Mouse (Mus musculus) lung, adult 18-20 months (tissue): ENCODE results near the gene Il2.

Source experiments
- DNase-seq, 2 experiments: peaks; one replicate each; pipeline ENCODE4 v3.0.0; 2022; ENCODE audit warnings: mixed read lengths in 2 of 2

Gene Il2

GRCm38 (mm10) chr3:37125655-37126054 is at the start of gene Il2:
Gene Il2, minus strand, starts transcription at chr3:37125959.
- DNase-seq, result no peak

GRCm38 (mm10) chr3:37174711-37175572 is 49.2 kb upstream of the Il2 start:
- no peak for DNase-seq

- no peak for DNase-seq
Observed at GRCm38 (mm10) chr3:37173285-37173684, 47.5 kb upstream of the Il2 start.

GRCm38 (mm10) chr3:37169283-37169682 is 43.5 kb upstream of the Il2 start:
- DNase-seq, result no peak

DNA sequence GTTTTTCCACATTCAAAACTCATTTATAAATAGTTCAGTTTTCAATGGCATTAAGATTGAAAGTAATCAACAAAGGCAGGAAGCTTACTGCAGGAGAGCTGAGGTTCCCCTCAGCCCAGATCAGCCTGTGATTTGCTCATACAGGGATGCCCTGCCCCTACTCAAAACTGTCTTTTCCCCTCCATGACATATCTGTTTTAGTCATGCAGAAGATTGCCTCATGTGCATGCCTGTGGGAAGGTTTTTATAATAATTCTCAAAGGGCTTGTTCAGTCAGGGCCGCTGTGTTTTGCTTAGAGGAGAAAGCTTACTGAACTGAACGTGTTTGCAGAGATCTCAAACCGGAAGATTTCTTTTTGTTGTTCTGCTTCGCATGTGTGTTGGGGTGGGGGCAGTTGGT is 35.3 kb upstream of the Il2 start:
- no peak for DNase-seq

GRCm38 (mm10) chr3:37158246-37158645 is 32.5 kb upstream of the Il2 start:
- no peak for DNase-seq

- no peak for DNase-seq
Observed at GRCm38 (mm10) chr3:37157082-37157481, 31.3 kb upstream of the Il2 start.

DNA sequence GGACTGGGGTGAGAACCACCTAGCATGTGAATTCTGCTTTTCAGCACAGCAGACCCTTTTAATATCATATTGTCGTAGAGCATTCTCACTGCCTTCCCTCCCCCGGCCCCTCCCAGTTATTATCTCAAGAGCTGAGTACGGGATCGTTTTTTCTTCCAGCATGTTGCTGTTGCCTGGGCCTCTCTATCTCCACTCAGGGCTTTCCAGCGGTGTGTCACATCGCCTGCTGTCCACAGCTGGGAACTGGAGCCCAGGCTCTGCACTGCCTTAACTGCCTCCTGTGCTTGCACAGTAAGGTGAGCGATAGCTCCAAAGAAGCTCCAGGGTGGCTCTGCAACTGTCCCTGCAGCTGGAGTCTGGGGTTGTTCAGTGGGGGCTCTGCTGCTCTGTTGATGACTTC is 28.6 kb upstream of the Il2 start:
- no peak for DNase-seq

DNA sequence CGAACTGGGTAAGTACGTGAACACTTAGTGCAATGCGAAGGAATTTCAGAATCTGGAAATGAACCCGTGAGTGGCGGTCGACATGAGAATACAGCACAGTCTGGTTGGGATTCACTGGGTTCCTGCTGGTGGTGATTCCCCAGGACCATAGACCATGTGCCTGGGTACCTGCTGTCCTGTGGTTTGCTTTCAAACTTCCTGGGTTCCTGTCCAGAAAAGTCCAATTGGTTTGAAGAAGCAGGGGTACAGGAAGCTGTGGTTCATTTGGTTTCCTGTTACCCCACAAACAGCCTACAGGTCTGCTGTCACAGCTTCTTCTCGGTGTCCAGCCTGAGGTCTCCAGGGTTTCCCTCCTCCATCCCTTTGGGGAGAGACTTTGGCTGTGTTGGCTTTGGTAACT is 27.2 kb upstream of the Il2 start:
- no peak for DNase-seq

DNA sequence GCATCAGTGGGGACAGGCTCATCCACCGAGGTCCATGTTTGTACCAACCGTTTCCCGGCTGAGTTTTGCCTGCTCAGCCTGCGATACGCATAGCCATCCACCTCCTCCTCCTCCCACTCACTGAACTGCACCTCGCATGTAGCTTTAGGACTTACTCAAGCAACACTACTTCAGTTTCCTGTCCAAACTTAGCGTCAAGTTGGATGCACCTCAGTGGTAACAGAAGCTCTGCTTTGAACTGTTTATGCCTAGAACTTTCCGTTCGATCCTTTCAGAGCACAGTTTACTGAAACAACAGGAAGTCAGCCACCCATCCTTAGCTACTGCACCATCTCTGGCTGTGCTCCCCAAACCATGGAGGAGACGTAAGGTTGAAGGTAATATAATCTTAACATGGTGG is 26.5 kb upstream of the Il2 start:
- DNase-seq, result no peak

GRCm38 (mm10) chr3:37146810-37147209 is 21.1 kb upstream of the Il2 start:
- DNase-seq, result no peak

DNA sequence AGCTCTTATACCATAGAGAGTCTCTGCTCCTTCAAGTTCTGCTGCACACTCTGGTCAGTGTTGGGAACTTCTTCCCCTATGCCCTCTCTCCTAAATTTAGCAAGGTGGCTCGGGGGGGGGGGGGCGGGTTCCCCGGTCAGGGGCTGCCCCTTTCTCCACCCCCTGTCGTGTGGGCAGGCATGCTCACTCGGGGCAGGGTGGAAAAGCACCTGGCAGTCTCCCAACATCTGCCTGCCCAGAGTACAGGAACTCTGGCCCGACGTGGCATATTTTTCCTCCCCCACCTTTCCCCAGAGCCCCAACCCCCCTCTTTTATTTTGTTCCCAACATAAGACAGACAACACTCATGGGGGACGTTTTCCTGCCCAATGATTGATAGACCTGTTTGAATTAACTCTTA is 20.6 kb upstream of the Il2 start:
- DNase-seq, result no peak

GRCm38 (mm10) chr3:37144979-37145378 is 19.2 kb upstream of the Il2 start:
- no peak for DNase-seq

- no peak for DNase-seq
Observed at GRCm38 (mm10) chr3:37141827-37142226, 16.1 kb upstream of the Il2 start.

DNA sequence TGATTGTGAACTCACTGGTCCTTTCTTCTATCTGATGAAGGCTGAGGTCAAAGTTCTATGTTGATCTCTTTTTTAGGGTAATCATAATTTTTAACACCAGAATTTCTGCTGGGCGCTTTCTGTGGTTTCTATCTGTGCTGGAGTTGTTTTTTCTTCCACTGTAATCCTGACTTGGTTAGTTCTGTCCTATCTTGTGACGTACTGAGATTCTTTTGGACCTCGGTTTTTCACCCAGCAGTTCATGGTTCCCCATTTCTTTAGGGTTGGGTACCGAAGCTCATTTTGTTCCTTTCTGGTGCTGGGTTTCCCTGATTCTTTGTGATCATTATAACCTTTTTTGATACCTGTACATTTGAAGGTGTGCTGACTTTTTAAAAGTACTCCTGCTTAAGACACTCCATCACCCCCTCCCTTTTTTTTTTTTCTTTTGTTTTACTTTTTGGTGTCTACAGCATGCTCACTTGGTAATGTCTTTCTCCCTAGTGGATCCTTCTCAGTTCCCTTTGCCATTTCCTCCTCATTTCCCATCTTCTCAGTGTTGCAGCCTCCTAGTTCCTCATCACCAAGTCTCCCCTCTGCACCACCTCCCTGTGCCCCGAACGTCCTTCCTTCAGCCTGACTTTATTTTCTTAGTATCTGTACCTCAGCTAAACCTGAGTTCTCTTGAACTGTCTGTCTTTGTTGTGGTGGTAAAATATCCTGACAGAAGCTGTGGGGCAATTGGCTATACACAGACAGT is 14.6 kb upstream of the Il2 start:
- DNase-seq, result no peak

DNA sequence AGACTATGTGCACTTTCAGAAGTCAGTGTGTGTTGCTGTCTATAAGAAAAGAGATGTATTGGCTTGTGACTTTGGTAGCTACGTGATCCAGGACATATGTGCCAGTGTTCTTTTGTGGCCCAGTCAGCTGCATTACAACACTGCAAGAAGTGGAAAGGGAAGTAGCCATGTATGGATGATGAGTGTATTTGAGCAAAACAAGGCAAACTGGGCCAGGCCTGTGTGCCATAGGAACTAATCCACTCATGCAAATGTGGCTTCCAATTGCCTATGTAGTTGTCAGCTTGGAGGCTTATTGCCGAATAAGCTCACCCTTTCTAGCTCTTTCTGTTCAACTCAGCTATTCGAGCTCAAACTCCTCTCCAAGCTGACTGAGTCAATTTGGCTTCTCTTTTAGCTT is 13.4 kb upstream of the Il2 start:
- no peak for DNase-seq

DNA sequence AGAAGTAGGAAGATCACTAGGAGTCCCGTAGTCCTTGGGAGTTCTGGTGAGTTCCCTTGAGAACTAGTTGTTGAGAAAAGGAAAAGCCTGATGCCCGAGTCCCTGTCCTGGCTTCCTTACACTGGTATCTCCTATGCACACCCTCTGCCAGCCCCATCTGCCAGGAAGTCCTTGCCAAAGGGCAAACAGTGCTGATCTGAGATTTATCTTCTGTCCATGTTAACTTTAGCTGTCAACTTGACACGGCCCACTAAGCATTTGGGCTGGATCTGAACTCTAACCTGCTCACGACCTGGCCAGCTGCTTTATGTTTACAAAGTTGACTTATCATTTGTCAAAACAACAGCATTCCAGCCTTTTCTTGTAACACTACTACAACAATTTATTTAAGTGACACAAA is 11.5 kb upstream of the Il2 start:
- no peak for DNase-seq

DNA sequence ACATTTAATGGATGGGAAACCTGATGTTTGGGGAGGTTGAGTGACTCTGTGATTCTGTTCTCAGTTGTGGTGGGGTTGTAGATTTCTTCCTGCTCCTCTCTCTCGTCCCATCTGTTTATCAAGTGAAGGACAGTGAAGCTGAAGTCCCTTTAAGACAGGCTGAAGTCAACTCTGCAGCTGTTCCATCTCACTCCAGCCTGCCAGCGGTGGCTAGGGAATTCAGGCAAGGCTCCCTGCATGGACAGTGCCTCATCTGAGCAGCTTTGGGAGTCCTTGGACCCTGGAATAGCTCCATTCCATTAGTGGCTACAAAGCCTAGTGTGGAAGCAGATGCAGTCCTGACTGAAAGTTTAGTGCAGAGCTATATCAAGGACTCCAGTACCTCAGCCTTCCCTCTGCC is 3.3 kb upstream of the Il2 start:
- DNase-seq, result no peak

DNA sequence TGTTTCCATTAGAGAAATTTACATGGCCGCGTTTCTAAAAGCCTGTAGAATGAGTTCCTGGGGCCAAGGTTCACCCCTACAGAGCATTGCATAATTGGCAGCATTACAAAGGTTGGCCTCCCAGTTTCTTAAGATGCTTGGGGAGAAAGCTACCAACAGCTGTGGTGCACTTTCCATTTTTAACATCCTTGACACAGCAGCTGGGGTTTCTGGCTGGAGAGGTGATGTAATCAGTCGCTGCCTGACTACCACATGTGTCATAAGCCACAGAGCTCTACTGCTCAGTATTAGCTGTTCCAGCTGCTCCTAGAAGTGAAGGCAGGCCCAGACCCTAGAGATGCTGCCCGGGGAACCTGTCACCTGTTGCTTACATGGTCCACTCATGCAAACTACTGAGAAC is 2.5 kb upstream of the Il2 start:
- DNase-seq, result peak; percentile 10 to 42

DNA sequence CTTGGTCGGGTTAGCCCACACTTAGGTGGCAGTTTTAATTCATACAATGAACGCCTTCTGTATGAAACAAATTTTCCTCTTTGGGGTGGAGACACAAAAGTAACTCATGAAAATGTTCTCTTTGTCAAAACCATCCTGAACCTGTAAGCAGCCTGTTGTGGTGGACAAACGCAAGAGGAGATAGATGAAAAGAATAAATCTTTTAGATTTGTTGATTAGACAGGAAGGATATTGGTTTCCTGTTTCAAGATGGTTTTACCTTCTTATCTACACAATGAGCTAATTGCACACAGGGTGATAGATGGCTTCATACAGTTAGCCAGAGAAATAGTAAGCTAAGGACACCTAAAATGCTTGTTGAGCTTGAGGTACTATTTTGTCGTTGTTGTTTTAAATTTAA is 403 bp upstream of the Il2 start:
- no peak for DNase-seq

DNA sequence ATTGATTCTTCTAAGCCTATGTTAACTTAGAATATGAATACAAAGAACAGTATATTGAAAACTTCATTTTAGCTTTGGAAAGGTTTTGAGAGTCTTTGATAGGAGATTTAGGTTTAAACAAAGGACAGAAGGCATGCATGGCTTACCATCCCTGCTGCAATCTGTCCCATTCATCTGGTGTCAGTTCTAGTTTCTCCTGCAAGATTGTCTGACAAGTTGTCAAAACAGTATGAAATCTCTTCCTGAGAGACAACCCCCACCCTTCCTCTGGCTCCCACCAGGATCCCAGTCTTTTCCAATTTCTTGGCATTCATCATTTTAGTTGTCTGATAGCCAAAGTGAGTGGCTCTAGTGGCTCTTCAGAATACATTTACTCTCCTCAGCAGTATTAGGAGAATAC is 35.0 kb downstream of the Il2 start:
- DNase-seq, result no peak

GRCm38 (mm10) chr3:37084860-37085259 is 40.9 kb downstream of the Il2 start:
- DNase-seq, result no peak

- DNase-seq, result peak; percentile 21 to 29
Observed at GRCm38 (mm10) chr3:37073211-37073610, 52.5 kb downstream of the Il2 start.
